Mouse (Mus musculus) liver, embryonic 13.5 days (tissue): Measurements from ENCODE around the gene Pex14. TPM values are rescaled to one million over a fixed set of nuclear protein-coding genes. Genes with fewer than 3 reads are reported as not detected.

ENCODE experiments used
- ATAC-seq: fragments of 200-750 bp; cut with Nextera tagmentation; 2 replicates; pipeline ENCODE4 v1.8.0; 2017; ENCODE audit warnings: low read depth, mild to moderate bottlenecking, moderate number of reproducible peaks, moderate library complexity
- DNase-seq: peaks from one replicate; pipeline ENCODE4 v3.0.0; 2022
- H3K27ac ChIP-seq: fragments of 300-500 bp; sonication (generic); 2 replicates; pipeline ENCODE4 v1.5.1; 2015; ENCODE audit warnings: moderate library complexity, mild to moderate bottlenecking, inconsistent platforms
- H3K27me3 ChIP-seq: fragments of 300-500 bp; sonication (generic); 2 replicates; pipeline ENCODE4 v1.6.1; 2015; ENCODE audit warnings: mild to moderate bottlenecking, inconsistent platforms
- H3K36me3 ChIP-seq: fragments of 300-500 bp; sonication (generic); 2 replicates; pipeline ENCODE4 v1.6.1; 2015; ENCODE audit warnings: mild to moderate bottlenecking, inconsistent platforms
- H3K4me1 ChIP-seq: fragments of 300-500 bp; sonication (generic); replicated peaks from 2 replicates; pipeline ENCODE4 v1.6.1; 2015; ENCODE audit warnings: inconsistent platforms
- H3K4me2 ChIP-seq: fragments of 300-500 bp; sonication (generic); 2 replicates; pipeline ENCODE4 v1.6.1; 2015; ENCODE audit warnings: inconsistent platforms, mild to moderate bottlenecking, moderate library complexity
- H3K4me3 ChIP-seq: fragments of 300-500 bp; sonication (generic); replicated peaks from 2 replicates; pipeline ENCODE4 v1.5.1; 2015; ENCODE audit warnings: mild to moderate bottlenecking, inconsistent platforms
- H3K9ac ChIP-seq: fragments of 300-500 bp; sonication (generic); 2 replicates; pipeline ENCODE4 v1.6.1; 2015; ENCODE audit warnings: mild to moderate bottlenecking, inconsistent platforms
- H3K9me3 ChIP-seq: fragments of 300-500 bp; sonication (generic); replicated peaks from 2 replicates; pipeline ENCODE4 v1.6.1; 2016; ENCODE audit warnings: inconsistent platforms
- WGBS: fragments of 180-500 bp; shearing (Covaris S2); methylation state at CpG from one replicate; pipeline ENCODE4 v1.1.7; 2015; ENCODE audit not compliant: insufficient replicate concordance; 5-methylcytosine and 5-hydroxymethylcytosine counted together
- polyA plus RNA-seq: library from polyadenylated mRNA; unstranded; fragments of >200 nt; fragmentation: Nextera tagmentation; extraction: Ambion mirVana; gene quantifications from 2 replicates; pipeline ENCODE4 v1.2.1, GENCODE M21; 2015

Pex14 gene
- polyA plus RNA-seq, 1 experiment from 2014 or later = 27.7 TPM

DNA sequence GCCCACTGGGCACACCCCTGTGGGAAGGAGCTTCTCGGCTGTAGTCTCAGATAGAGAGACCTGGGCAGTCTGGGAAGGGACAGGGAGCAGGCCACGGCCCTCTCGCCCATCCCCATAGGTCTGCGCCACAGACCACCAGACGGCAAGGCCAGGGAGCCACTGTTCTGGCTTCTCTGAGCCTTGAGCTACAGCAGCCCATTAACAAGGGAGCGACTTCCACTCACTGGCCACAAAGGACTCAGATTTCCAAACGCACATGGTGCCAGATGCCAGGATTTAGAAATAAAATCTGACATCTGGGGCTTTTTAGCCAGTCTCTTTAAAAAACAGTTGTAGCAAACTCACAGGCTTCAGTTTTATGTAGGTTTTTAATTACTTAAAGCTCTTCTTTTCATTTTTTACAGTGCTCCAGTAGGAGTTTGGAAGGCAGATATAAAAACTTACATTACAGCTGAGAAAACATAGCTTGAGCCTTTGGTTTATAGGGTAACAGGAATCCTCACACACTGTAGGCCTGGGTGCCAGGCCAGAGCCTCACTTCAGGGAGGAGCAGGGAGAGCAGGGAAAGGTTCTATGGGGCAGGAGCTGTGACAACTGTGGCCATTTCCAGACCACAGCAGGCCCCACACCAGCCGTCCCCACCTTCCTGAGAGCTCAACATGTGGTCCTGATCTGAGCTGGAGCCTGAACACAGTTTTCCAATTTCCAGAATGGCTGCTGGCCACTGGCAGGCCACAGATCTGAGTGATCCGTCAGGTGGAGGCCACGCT is 134.9 kb downstream of the Pex14 start:
- no peak overlapping the region for H3K9ac ChIP-seq
- no peak overlapping the region for H3K4me3 ChIP-seq
- DNase-seq (no peak), ATAC-seq (no peak)
- H3K9me3 ChIP-seq = no peaks in the 10 kb centered on the region
- H3K4me2 ChIP-seq = no peak overlapping the region
- 77% methylated on average over 10 of the region's 10 CpGs for WGBS
- H3K27me3 ChIP-seq = no peaks in the 10 kb centered on the region
- H3K36me3 ChIP-seq = peaks cover 43% of the 10 kb centered on the region
- no peaks in the 10 kb centered on the region for H3K4me1 ChIP-seq
- no peak overlapping the region for H3K27ac ChIP-seq

DNA sequence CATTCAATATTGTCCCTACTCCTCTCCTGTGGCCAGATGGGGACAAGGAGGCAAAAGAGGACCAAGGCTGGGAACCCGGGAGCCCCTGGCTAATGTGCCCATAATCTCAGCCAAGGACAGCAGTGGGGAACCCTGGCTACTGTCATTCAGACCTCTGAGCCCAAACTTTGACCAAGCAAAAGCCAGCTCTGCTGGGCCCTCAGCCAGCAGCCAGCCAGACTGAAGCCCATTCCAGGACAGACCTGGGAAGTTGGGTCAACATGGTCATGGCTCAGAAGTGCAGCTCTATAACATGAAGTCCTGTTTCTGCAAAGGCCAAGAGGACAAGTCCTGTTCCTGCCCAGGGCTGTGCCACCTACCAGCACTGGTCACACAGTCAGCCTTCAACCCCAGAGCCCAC is 137.6 kb downstream of the Pex14 start:
- H3K27ac ChIP-seq = no peak overlapping the region
- no peaks in the 10 kb centered on the region for H3K4me1 ChIP-seq
- H3K36me3 ChIP-seq = peaks cover 39% of the 10 kb centered on the region
- H3K4me3 ChIP-seq = no peak overlapping the region
- no peaks in the 10 kb centered on the region for H3K27me3 ChIP-seq
- ATAC-seq (no peak), DNase-seq (no peak)
- H3K9me3 ChIP-seq = no peaks in the 10 kb centered on the region
- H3K9ac ChIP-seq = no peak overlapping the region
- WGBS = 72% methylated on average over 1 of the region's 1 CpGs
- H3K4me2 ChIP-seq = no peak overlapping the region

DNA sequence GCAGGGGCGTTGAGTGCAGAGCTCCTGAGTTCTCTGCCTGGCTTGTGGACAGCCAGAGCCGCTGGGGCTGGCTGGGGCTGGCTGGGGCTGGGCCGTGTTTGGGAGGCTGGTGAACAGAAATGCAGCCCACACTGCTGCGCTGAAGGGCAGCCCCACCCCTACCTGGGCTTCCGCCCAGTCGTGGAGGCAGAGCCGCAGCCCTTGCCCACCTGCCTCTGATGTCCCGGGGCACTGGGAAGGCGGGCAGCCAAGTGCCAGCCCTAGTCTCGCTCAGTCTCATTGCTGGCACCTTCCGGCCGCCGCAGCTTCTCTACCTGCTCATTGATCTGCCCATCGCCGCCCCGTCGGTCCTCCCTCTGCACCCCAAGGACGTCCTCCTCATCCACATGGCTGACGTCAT is 138.6 kb downstream of the Pex14 start:
- H3K36me3 ChIP-seq = peaks cover 33% of the 10 kb centered on the region
- 86% methylated on average over 19 of the region's 19 CpGs for WGBS
- no peak overlapping the region for H3K4me3 ChIP-seq
- ATAC-seq (no peak), DNase-seq (no peak)
- H3K4me2 ChIP-seq = no peak overlapping the region
- H3K4me1 ChIP-seq = no peaks in the 10 kb centered on the region
- no peak overlapping the region for H3K27ac ChIP-seq
- H3K9me3 ChIP-seq = no peaks in the 10 kb centered on the region
- no peaks in the 10 kb centered on the region for H3K27me3 ChIP-seq
- H3K9ac ChIP-seq = no peak overlapping the region

DNA sequence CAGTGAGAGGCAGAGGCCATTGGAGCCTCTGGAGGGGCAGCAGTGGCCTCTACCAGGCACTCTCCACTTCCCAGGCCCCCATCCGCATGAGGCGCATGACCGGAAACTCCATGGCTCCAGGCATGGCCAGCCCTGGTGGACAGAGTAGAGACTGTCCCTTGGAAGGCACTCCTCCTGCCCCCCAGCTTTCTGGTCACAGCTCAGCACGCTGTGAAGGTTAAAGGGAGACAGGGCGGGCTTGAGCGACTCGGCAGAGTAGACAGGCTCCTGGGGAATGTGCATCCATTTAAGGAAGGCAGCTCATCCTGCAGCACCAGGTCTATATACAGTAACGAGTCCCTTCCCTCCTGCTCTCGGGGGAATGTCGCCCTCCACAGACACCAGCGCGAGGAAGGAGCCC is 139.7 kb downstream of the Pex14 start:
- Histone ChIP-seq H3K36me3 (peaks cover 27% of the 10 kb centered on the region), H3K4me2 (no peak overlapping the region), H3K4me3 (no peak overlapping the region), H3K9ac (no peak overlapping the region), H3K9me3 (no peaks in the 10 kb centered on the region), H3K27me3 (no peaks in the 10 kb centered on the region), H3K4me1 (no peaks in the 10 kb centered on the region), H3K27ac (no peak overlapping the region)
- DNase-seq = no peak
- WGBS = 74% methylated on average over 12 of the region's 12 CpGs
- ATAC-seq = no peak

DNA sequence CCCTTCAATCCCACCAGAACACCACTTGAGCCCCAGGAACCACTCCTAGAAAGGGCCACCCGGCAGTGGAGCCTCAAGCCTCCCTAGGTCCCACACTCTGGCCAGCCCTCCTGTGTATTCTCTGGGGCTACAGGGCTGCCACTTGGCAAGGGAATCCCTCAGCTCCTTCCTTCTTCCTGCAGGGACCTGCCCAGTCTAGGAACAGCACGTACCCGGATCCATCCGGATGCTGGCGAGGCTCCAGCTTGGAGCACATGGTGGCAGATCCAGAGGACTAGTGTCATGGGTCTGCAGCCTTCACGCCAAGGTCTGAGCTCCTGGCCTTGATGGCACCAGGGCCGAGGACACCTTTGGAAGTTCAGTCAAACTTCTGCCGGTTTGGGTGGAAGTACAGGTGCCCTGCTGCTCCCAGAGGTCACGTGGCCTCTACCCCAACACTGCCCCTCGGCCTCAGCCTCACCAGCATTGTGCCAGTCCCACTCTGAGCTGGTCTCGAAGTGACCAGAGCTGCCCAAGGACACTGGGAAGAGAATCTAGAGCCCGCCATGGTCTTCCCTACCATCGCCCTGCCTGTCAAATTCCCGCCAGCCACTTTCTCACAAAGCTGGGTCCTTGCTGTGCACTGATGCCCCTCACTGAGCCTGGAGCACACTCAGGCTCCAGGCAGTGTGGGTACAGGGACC is 144.4 kb downstream of the Pex14 start:
- no peak for ATAC-seq
- Histone ChIP-seq H3K9ac (no peak overlapping the region), H3K27ac (no peak overlapping the region), H3K4me3 (no peak overlapping the region), H3K36me3 (no peaks in the 10 kb centered on the region), H3K27me3 (peaks cover 40% of the 10 kb centered on the region), H3K4me1 (peaks cover 18% of the 10 kb centered on the region), H3K9me3 (no peaks in the 10 kb centered on the region), H3K4me2 (no peak overlapping the region)
- DNase-seq = no peak
- WGBS = 72% methylated on average over 14 of the region's 14 CpGs

DNA sequence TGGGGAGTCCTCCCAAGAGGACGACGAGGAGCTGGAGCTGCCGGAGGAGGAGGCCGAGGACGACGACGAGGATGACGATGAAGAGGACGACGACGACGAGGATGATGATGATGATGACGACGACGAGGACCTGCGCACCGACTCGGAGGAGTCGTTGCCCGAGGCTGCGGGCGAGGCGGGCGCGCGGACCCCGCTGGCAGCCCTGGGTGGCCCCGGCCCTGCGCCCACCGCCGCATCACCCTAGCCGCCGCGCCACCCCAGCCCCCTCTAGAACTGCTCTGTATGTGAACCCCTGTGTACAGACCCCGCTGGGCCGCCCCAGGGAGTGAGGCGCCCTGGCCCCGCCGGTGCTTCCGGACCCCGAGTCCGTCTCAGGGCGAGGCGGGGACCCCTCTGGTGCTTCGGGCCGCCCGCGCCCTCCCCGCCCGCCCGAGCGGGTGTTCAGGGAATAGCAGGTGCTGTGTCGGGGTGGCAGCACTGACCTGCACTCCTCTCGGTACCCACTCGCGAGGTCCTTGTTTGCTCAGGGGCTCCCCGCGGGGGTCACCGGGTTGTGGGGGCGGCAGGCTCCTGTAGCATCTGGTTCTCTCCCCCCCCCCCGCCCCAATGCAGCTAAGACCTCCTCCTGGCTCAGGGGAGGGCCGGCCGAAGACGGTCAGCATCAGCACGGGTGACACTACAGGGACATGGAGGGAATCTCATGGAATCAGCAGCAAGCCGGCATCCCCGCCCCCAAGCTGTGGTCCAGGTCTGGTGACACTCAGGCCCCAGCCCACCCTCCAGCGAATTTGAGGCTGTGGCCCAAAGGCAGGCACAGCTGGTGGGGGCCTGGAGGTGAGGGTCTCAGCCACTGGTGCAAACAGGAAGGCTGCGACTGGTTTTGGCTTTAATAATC is 147.1 kb downstream of the Pex14 start:
- Histone ChIP-seq H3K4me1 (peaks cover 18% of the 10 kb centered on the region), H3K4me3 (peak overlapping the region; percentile 40), H3K9me3 (no peaks in the 10 kb centered on the region), H3K9ac (no peak overlapping the region), H3K4me2 (peak overlapping the region; percentile 63), H3K27ac (no peak overlapping the region), H3K27me3 (peaks cover 56% of the 10 kb centered on the region), H3K36me3 (no peaks in the 10 kb centered on the region)
- 4% methylated on average over 69 of the region's 69 CpGs for WGBS
- ATAC-seq (no peak), DNase-seq (no peak)

DNA sequence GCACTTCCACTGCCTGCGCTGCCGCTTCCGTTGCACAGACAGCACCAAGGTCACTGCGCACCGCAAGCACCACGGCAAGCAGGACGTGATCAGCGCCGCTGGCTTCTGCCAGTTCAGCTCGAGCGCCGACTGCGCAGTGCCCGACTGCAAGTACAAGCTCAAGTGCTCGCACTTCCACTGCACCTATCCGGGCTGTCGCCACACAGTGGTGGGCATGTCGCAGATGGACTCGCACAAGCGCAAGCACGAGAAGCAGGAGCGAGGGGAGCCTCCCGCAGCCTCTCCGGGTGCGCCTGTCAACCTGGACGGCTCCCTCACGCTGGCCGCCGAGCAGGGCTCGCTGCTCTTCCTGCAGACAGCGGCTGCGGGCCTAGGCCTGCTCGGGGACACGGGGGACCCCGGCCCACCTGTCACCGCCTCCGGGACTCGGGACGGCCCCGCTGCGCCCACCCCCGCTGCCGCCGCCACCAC is 147.8 kb downstream of the Pex14 start:
- no peaks in the 10 kb centered on the region for H3K36me3 ChIP-seq
- peaks cover 56% of the 10 kb centered on the region for H3K27me3 ChIP-seq
- WGBS = 4% methylated on average over 44 of the region's 44 CpGs
- no peak overlapping the region for H3K27ac ChIP-seq
- ATAC-seq (no peak), DNase-seq (no peak)
- H3K9me3 ChIP-seq = no peaks in the 10 kb centered on the region
- H3K4me2 ChIP-seq = peak overlapping the region; percentile 63
- H3K4me1 ChIP-seq = peaks cover 18% of the 10 kb centered on the region
- H3K9ac ChIP-seq = no peak overlapping the region
- peak overlapping the region; percentile 40 for H3K4me3 ChIP-seq

DNA sequence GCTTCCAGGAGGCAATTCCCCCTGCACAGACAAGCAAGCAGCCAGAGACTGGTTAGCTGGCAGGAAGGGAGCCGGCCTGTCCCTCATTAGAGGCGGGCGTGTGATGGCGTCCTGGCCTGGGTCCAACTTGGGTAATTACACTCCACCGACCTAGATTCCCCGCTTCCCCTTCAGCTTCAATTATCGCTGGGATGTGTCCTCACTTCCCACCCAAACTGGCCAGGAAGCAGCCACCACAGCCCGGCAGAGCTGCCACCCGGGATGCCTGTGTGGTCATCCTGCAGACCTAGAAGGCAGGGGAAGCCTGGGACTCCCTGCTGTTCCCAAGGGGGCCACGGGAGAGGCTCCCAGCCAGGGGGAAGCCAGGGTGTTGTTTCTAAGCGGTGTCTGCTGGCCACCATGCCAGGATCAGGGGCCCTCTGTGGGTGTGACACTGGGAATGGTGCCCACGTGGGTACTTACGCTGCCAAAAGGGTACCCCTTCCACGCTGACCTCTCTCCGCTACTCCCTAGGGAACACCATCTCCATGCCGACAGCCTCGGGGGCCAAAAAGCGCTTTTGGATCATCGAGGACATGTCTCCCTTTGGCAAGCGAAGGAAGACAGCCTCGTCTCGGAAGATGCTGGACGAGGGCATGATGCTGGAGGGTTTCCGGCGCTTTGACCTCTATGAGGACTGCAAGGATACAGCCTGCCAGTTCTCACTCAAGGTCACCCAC is 148.6 kb downstream of the Pex14 start:
- Histone ChIP-seq H3K9me3 (no peaks in the 10 kb centered on the region), H3K27me3 (peaks cover 56% of the 10 kb centered on the region), H3K4me1 (peaks cover 18% of the 10 kb centered on the region), H3K4me3 (no peak overlapping the region), H3K4me2 (peak overlapping the region; percentile 63; the same call in 1 of the 2 replicates), H3K36me3 (no peaks in the 10 kb centered on the region), H3K9ac (no peak overlapping the region), H3K27ac (no peak overlapping the region)
- ATAC-seq (no peak), DNase-seq (no peak)
- 40% methylated on average over 25 of the region's 25 CpGs for WGBS

DNA sequence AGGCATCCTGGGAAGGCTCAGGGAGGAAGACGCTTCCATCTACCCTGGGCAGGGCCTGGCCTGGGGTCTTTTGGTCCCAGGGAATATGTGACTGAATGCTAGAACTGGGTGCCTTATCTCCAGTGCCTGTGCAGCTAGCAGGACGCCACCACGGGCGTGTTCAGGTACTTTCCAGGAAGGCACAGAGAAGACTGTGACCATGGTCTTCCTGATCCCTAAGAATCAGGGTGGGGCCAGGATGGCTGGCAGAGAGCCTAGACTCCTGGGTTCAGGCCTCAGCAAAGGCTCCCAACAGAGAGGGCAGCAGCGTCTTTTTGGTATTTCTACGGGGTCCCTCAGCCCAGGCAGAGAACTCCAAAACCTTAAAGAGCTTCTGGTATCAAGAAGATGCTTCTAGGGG is 149.2 kb downstream of the Pex14 start:
- H3K9me3 ChIP-seq = no peaks in the 10 kb centered on the region
- WGBS = 58% methylated on average over 6 of the region's 6 CpGs
- ATAC-seq (no peak), DNase-seq (no peak)
- peaks cover 56% of the 10 kb centered on the region for H3K27me3 ChIP-seq
- H3K4me1 ChIP-seq = peaks cover 18% of the 10 kb centered on the region
- H3K36me3 ChIP-seq = no peaks in the 10 kb centered on the region
- H3K9ac ChIP-seq = no peak overlapping the region
- no peak overlapping the region for H3K4me3 ChIP-seq
- no peak overlapping the region for H3K4me2 ChIP-seq
- H3K27ac ChIP-seq = no peak overlapping the region

DNA sequence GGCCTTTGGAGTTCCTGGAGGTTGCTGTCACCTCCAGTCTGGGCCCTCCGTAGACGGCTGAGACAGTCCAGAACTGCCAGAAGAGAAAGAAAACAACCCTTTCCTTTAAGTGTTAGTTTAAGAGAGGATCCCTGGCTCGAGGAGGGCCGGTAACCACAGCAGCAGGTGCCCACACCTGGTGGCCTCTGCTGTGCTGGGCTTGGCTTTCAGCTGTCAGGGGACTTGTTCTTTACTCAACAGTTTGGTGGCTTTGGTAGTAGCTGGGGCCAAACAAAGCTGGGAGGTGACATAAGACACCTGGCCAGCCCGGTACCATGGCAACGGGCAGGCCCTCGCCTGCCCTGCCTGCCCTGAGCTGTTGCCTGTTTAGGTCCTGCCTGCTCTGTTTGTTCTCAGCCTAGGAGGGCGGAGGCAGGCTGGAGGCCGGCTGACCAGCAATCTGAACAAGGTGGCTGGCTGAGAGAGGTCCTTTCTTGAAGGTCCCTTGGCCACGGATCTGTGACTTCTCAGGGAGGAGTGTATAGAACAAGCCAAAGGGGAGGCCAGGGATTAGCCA is 151.8 kb downstream of the Pex14 start:
- H3K9ac ChIP-seq = no peak overlapping the region
- H3K27ac ChIP-seq = no peak overlapping the region
- H3K36me3 ChIP-seq = no peaks in the 10 kb centered on the region
- DNase-seq (no peak), ATAC-seq (peak; percentile 53)
- peaks cover 42% of the 10 kb centered on the region for H3K27me3 ChIP-seq
- H3K4me1 ChIP-seq = peaks cover 18% of the 10 kb centered on the region
- no peaks in the 10 kb centered on the region for H3K9me3 ChIP-seq
- no peak overlapping the region for H3K4me2 ChIP-seq
- no peak overlapping the region for H3K4me3 ChIP-seq
- 54% methylated on average over 10 of the region's 10 CpGs for WGBS
